Mouse (Mus musculus): ENCODE measurements at regions not wholly inside any gene's neighbourhood (a gene's known extent, or its start where the extent isn't known, plus 50 kb on each side); places are given as distances from the start of the nearest gene placed in this dataset.

- H3K79me2 ChIP-seq (ENCODE audit: control insufficient read depth, insufficient read depth, low read length, poor library complexity): no peaks in the 10 kb centered on the region
- H3K27me3 ChIP-seq (ENCODE audit: control insufficient read depth in 1 of 2, insufficient read depth in 2 of 2, low read length in 2 of 2): no peaks in the 10 kb centered on the region
- H3K9me3 ChIP-seq (replicated peaks; ENCODE audit: insufficient read depth, low read length): no peaks in the 10 kb centered on the region
- no peak overlapping the region for H3K9ac ChIP-seq (ENCODE audit: control insufficient read depth, low read depth, low read length, poor library complexity, severe bottlenecking)
- no peak for DNase-seq (ENCODE audit: low read depth, low spot score)
- no peak for TF ChIP-seq MEF2A (IDR thresholded peaks at IDR 0.05; ENCODE audit: extremely low read depth, insufficient replicate concordance, low read depth, low read length, poor library complexity, severe bottlenecking)
- TF ChIP-seq POLR2AphosphoS5 (IDR thresholded peaks at IDR 0.05; ENCODE audit: borderline replicate concordance, low read depth, low read length): no peak
- no peak for TF ChIP-seq SMC3 (IDR thresholded peaks at IDR 0.05; ENCODE audit: low read depth, low read length)
- no peak for TF ChIP-seq SIN3A (IDR thresholded peaks at IDR 0.05; ENCODE audit: low read length)
- TF ChIP-seq ZMIZ1 (IDR thresholded peaks at IDR 0.05; ENCODE audit: low read depth, low read length): no peak
- TF ChIP-seq TCF12 (IDR thresholded peaks at IDR 0.05; ENCODE audit: low read depth, low read length): no peak
- no peak for TF ChIP-seq GATA1 (IDR thresholded peaks at IDR 0.05; ENCODE audit: low read depth, low read length)
- TF ChIP-seq POLR2AphosphoS2 (IDR thresholded peaks at IDR 0.05; ENCODE audit: low read length): no peak
- no peak for TF ChIP-seq MYB (IDR thresholded peaks at IDR 0.05; ENCODE audit: low read depth, low read length)
- TF ChIP-seq MAX (IDR thresholded peaks at IDR 0.05; ENCODE audit: low read length): no peak
- TF ChIP-seq GABPA (IDR thresholded peaks at IDR 0.05; ENCODE audit: low read depth, low read length): no peak
- TF ChIP-seq MYC (IDR thresholded peaks at IDR 0.05; ENCODE audit: low read depth, low read length): no peak
- no peak for TF ChIP-seq E2F4 (IDR thresholded peaks at IDR 0.05; ENCODE audit: borderline replicate concordance, low read depth, low read length)
- no peak overlapping the region for H3K27ac ChIP-seq (ENCODE audit: control insufficient read depth, low read depth, low read length)
- H3K36me3 ChIP-seq (ENCODE audit: control insufficient read depth in 1 of 2, insufficient read depth in 2 of 2, low read length in 2 of 2): no peaks in the 10 kb centered on the region
- H3K4me3 ChIP-seq (ENCODE audit: control insufficient read depth in 1 of 2, insufficient read depth in 1 of 2, low read depth in 2 of 2, low read length in 2 of 2): no peak overlapping the region
- H3K4me1 ChIP-seq (ENCODE audit: control insufficient read depth in 1 of 2, insufficient read depth in 2 of 2, low read length in 2 of 2): no peaks in the 10 kb centered on the region
Observed at GRCm38 (mm10) chrX:158236206-158236605, 193.1 kb upstream of the Cnksr2 start.

- H3K79me2 ChIP-seq (ENCODE audit: control insufficient read depth, insufficient read depth, low read length, poor library complexity): no peaks in the 10 kb centered on the region
- H3K27me3 ChIP-seq (ENCODE audit: control insufficient read depth in 1 of 2, insufficient read depth in 2 of 2, low read length in 2 of 2): no peaks in the 10 kb centered on the region
- no peaks in the 10 kb centered on the region for H3K4me1 ChIP-seq (ENCODE audit: control insufficient read depth in 1 of 2, insufficient read depth in 2 of 2, low read length in 2 of 2)
- DNase-seq (ENCODE audit: low read depth, low spot score): peak; percentile 2
- H3K4me3 ChIP-seq (ENCODE audit: control insufficient read depth in 1 of 2, insufficient read depth in 1 of 2, low read depth in 2 of 2, low read length in 2 of 2): no peak overlapping the region
- H3K27ac ChIP-seq (ENCODE audit: control insufficient read depth, low read depth, low read length): no peak overlapping the region
- TF ChIP-seq POLR2AphosphoS5 (IDR thresholded peaks at IDR 0.05; ENCODE audit: borderline replicate concordance, low read depth, low read length): no peak
- TF ChIP-seq MEF2A (IDR thresholded peaks at IDR 0.05; ENCODE audit: extremely low read depth, insufficient replicate concordance, low read depth, low read length, poor library complexity, severe bottlenecking): no peak
- no peak for TF ChIP-seq POLR2A (IDR thresholded peaks at IDR 0.05; ENCODE audit: control insufficient read depth in 1 of 2, insufficient read depth in 1 of 2, low read depth in 1 of 2, low read length in 2 of 2, poor library complexity in 1 of 2)
- TF ChIP-seq MAX (IDR thresholded peaks at IDR 0.05; ENCODE audit: low read length): no peak
- TF ChIP-seq MYC (IDR thresholded peaks at IDR 0.05; ENCODE audit: low read depth, low read length): no peak
- TF ChIP-seq ZMIZ1 (IDR thresholded peaks at IDR 0.05; ENCODE audit: low read depth, low read length): no peak
- no peak for TF ChIP-seq TAL1 (IDR thresholded peaks at IDR 0.05; ENCODE audit: low read length)
- no peak for TF ChIP-seq CHD2 (IDR thresholded peaks at IDR 0.05; ENCODE audit: low read length)
- no peak for TF ChIP-seq USF2 (IDR thresholded peaks at IDR 0.05; ENCODE audit: borderline replicate concordance in 1 of 2, insufficient read depth in 1 of 2, low read depth in 1 of 2, low read length in 2 of 2)
- TF ChIP-seq CTCF (IDR thresholded peaks at IDR 0.05 in 2 of 3, conservative IDR thresholded peaks at IDR 0.05 in 1 of 3; ENCODE audit: control insufficient read depth in 1 of 3, insufficient read depth in 1 of 3, low read depth in 2 of 3, low read length in 3 of 3, poor library complexity in 1 of 3, severe bottlenecking in 1 of 3): no peak
- no peak for TF ChIP-seq JUND (IDR thresholded peaks at IDR 0.05; ENCODE audit: low read depth, low read length)
- TF ChIP-seq NELFE (IDR thresholded peaks at IDR 0.05; ENCODE audit: low read depth, low read length): no peak
- TF ChIP-seq RCOR1 (IDR thresholded peaks at IDR 0.05; ENCODE audit: low read depth, low read length): no peak
- no peak for TF ChIP-seq SIN3A (IDR thresholded peaks at IDR 0.05; ENCODE audit: low read length)
- TF ChIP-seq GATA1 (IDR thresholded peaks at IDR 0.05; ENCODE audit: low read depth, low read length): no peak
- H3K36me3 ChIP-seq (ENCODE audit: control insufficient read depth in 1 of 2, insufficient read depth in 2 of 2, low read length in 2 of 2): no peaks in the 10 kb centered on the region
- H3K9ac ChIP-seq (ENCODE audit: control insufficient read depth, low read depth, low read length, poor library complexity, severe bottlenecking): no peak overlapping the region
- H3K9me3 ChIP-seq (replicated peaks; ENCODE audit: insufficient read depth, low read length): no peaks in the 10 kb centered on the region
Observed at GRCm38 (mm10) chrX:158209167-158209566, 166.1 kb upstream of the Cnksr2 start.
